Mouse (Mus musculus) A20 (cell line): ENCODE data around the gene Sphk2.

ENCODE experiments used
- DNase-seq: peaks from one replicate; pipeline ENCODE4 v3.0.0-alpha.2; 2011; ENCODE audit warnings: low read depth, low spot score

The Sphk2 gene

DNA sequence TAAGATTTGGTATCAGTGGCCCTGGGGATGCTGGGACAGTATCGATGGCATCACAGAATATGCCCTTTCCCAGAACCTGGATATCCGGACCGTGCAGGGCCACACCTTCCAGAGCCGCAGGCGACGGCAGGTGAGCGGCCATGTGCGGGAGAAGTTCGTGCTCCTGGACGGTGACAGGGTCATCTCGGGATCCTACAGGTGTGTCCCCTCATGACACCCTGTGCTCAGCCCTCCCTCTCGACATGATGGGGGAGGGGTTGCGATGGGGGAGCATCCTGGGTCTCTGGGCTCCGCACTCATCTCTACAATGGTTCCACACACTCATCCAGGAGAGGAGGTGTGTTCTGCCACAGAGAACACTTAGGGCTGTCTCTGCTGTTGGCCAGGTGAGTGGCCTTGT lies 6.0 kb upstream of the Sphk2 start:
- DNase-seq = no peak

GRCm38 (mm10) chr7:45723301-45723700 lies 5.5 kb upstream of the Sphk2 start:
- DNase-seq = no peak

- DNase-seq = peak; percentile 19
Observed at GRCm38 (mm10) chr7:45722348-45722713, 4.5 kb upstream of the Sphk2 start.

- peak; percentile 14 for DNase-seq
Observed at GRCm38 (mm10) chr7:45721642-45722347, 4.0 kb upstream of the Sphk2 start.

GRCm38 (mm10) chr7:45721234-45721571 lies 3.4 kb upstream of the Sphk2 start:
- DNase-seq = no peak

DNA sequence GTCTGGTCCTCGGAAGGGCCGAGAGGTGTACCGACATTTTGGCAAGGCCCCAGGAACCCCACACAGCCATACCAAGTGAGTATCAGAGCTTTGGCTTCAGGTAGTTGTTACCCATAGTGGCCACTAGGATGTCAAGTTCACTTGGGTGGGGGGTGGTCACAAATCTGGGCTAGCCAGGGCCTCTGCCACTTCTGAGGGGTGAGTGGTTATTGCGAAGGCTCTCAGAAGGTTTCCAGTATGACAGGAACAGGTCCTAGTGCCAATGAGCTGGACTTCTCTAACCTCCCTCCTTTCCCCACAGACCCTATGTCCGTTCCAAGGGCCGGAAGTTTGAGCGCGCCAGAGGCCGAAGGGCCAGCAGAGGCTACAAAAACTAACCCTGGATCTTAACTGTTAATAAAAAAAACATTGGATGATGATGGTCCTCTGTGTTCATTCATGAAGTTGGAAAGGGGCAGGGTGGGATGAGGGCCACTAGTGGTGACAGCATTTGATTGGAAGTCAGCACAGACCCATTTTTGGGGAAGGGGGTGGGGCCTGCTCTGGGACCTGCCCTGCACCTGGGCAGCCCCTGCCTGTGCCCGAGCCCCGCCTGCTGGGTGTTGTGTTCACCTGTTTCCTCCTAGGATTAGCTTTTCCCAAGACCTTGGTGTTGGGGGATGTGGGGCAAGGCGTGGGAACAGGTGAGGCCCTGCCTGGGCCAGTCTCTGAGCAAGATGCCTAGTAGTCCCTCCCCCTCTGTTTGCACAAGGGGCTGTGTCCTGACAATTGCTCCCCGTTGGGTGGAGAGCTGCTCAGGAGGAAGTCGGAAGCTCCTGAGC lies 2.8 kb upstream of the Sphk2 start, which contains the start of gene Fam83e:
Gene Fam83e, plus strand, starts transcription at position 800 of the 821 bp plus-strand sequence.
- no peak for DNase-seq

GRCm38 (mm10) chr7:45719738-45720412 lies 2.1 kb upstream of the Sphk2 start:
- no peak for DNase-seq

- DNase-seq = no peak
Observed at GRCm38 (mm10) chr7:45719180-45719579, 1.4 kb upstream of the Sphk2 start.

DNA sequence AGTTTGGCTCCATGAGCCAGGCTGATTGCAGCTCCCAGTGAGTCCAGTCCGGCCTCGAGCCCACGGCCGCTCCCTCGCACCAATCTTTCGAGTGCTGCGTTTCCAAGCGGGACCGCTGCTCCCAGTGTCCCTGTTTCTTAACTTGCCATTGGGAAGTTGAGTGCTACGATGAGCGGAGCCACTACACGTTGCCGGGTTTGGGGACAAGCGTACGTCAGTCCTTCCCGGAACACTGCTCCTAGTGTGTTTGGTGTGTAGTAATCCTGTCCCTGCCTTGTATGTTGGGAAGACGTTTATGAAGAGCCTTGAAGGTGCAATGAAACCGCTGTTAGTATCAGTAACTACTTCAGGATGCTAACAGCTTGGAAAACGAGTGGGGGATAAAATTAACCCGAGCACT lies 529 bp upstream of the Sphk2 start:
- no peak for DNase-seq

DNA sequence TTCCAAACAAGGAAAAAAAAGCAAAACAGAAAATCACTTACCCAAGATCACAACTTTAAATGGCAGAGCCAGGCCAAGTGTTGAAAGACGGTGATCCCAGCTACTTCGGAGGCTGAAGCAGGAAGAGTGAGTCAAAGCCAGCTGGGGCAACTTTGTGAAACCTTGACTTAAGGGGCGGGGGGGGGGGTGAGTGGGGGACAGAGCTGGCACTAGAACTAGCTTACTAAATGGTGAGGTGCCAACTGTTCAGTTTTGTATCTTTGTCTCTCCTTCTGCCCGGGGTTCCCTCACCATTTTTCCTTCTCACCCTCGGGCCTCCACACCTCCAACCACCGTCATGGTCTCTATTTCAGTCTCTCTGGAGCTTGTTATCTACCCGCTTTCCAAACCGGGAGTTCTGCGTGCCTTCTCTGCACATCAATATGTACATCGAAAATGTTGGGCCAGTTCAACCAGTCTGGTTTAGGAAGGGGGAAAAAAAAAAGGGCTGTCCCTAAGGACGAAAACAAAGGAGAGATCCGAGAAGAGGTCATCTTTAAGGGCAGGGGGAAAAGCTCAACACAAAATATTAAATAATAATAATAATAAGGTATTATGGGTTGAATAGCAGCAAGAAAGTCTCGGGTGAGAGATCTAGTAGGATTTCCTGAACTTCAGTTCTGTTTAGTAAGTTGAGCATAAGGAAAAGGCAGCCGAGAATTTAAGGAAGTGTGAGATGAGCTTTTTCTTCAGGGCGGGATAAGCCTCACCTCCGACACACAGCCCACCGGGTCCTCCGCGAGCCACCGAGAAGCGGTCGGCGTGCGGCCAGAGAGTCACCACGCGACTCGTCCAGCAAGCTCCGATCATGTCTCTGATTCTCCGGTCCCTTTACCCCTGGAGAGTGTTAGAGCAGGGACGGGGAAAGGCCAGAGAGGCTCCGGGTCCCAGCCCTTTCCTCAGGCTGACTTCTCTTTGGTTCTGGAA lies 567 bp downstream of the Sphk2 start:
- DNase-seq = peak; percentile 42

GRCm38 (mm10) chr7:45716460-45716857 lies 1.3 kb downstream of the Sphk2 start:
- DNase-seq = peak; percentile 30

- DNase-seq = peak; percentile 55
Observed at GRCm38 (mm10) chr7:45715741-45716459, 1.9 kb downstream of the Sphk2 start.

DNA sequence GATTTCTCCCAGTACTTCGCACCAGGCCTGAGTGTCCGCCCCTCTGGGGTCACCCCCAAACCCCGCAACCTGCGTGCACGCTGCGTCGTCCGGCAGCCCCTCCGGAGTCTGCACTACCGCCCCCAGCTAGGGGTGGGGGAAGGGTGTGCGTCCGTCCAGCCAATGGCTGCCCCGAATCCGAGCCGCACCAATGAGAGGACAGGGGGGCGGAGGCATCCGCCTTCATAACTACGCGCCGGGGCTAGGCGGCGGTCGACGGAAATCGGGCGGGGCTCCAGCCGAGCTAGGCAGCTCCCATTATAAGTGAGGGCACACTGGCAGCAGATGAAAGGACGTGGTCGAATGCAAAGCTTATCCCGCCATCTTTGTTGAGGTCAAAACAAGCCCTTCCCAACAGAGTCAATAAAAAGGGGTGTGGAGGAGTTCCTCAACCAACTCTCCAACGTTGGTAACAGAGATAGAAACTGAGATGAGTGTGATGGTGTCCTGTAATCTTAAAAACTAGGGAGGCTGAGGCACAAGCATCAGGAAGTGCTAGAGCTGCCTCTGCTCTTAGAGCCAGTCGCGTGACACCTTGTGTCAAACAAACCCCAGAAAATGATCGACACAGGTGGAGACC lies 2.6 kb downstream of the Sphk2 start, which contains the start of gene Rpl18:
Gene Rpl18, plus strand, starts transcription at position 368 of the 619 bp plus-strand sequence.
- peak; percentile 98 for DNase-seq

DNA sequence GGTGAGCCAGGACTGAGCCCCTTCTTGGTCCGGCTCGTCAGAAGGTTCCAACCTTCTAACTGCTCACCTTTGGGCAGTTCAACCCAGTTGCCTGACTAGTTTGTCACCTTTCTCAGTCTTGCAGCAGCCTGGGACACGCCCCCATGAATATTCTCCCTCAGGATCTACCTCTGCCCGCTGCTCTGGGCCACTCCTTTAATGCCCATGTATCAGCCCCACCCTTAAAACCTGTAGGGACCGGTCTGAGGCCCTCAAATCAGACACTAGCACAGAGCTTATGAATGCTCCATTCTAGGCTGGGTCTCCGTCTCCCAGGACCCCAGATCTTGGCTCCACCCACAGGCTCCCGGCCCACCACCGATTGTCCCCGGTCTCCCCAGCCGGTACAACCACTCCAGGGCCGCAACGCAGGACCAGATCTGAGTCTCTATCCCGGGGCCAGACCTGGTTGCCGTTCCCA lies 3.1 kb downstream of the Sphk2 start:
- DNase-seq = no peak

DNA sequence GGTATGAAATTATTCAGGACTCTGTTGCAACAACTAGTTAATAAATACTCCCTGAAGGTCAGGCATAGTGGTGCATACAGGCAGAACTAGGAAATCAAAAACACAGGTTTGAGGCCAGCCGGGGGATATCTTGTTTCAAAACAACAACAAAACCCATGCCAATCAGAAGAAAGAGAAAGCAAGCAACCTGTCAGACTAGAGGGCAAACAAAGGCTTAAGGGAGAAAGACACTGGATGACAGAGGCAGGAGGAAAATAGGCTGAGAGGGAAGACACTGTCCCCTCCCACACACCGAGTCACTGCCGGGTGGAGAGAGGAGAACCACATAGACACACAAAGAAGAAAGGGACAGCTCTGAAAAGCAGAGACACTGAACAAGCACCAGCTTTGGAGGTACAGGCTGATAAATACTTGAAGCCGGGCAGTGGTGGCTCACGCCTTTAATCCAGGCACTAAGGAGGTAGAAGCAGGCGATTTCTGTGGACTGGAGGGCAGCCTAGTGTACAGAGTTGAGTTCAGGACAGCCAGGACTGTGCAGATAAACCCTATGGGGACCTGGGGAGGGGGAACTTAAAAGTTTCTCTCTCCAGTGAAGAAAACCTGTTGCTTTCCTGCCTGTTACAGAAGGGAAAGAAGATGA lies 3.8 kb downstream of the Sphk2 start:
- no peak for DNase-seq

DNA sequence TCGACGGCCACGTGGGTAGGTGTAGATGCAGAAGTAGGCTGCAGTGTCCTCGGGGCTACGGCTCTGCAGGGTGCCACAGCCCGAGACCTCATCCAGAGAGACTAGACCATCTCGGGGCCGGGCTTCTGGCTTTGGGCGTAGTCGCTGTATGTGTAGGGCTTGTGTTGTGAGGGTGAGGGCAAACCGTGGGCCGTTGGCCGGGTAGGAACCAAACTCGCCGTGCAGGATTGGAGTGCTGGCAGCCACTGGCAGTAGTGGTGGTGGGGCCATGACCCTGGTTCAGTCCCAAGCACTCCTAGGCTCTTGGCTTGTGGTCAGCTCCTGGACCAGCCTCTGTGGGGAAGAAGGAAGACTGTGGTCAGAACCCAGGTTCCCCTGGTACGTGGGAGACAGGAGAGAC lies 4.4 kb downstream of the Sphk2 start:
- no peak for DNase-seq

DNA sequence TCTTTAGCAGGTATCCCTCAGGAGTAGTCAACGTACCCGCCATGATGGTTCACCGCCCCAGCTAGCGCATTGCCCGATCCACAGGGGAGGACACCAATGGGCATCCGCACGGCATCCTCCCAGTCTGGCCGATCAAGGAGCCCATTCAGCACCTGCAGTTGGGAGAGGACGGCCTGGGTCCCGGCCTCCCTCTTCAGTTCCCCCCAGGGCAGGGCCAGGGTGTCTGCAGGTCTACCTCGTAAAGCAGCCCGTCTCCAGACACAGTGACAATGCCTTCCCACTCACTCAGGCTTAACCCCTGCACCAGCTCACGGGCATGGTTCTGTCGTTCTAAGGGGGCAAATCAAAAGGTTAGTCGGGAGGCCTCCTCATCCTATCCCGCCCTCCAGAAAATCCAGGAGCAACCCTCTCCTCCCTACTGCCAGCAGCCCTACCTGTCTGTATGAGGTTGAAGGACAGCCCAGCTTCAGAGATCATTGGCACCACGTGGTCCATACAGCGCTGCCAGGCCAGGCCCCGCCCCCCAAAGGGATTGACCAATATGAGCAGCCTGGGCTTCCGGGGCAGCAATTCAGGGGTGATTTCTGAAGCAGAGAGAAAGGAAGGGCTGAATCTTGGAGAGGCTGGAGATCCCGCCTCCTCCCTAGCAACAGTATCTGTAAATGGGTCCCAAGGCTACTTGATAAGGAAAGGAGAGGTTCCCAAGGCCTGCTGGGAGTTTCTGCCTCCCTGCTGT lies 5.6 kb downstream of the Sphk2 start:
- DNase-seq = no peak

GRCm38 (mm10) chr7:45711316-45712021 lies 6.3 kb downstream of the Sphk2 start:
- no peak for DNase-seq
